Mouse (Mus musculus) heart, postnatal 14 days (tissue): Measurements from ENCODE around the gene Gigyf2. TPM values are rescaled to one million over a fixed set of nuclear protein-coding genes. Genes with fewer than 3 reads are reported as not detected.

ENCODE experiments used
- total RNA-seq, 2 experiments: library from RNA; stranded (reverse); gene quantifications; 2 replicates each; pipeline ENCODE4 v1.2.3; 2021

Gene Gigyf2
- total RNA-seq, 2 experiments from 2014 or later = 48.0 to 49.4 TPM

Other genes starting within 250 kb of the Gigyf2 start
- not detected for gene Alppl2, start 237.1 kb upstream of the Gigyf2 start, total RNA-seq
- gene Alpi, start 225.4 kb upstream of the Gigyf2 start, total RNA-seq = not detected
- gene Akp3, start 202.0 kb upstream of the Gigyf2 start, total RNA-seq = not detected
- not detected for gene Ecel1, start 170.5 kb upstream of the Gigyf2 start, total RNA-seq
- not detected for gene Prss56, start 143.7 kb upstream of the Gigyf2 start, total RNA-seq
- not detected for gene Chrnd, start 136.4 kb upstream of the Gigyf2 start, total RNA-seq
- gene Chrng, start 122.3 kb upstream of the Gigyf2 start, total RNA-seq = not detected
- 10 to 100 TPM; 53.8 to 57.2 TPM for gene Eif4e2, start 113.1 kb upstream of the Gigyf2 start, total RNA-seq
- gene Efhd1, start 62.6 kb upstream of the Gigyf2 start, total RNA-seq = 1 to 10 TPM; 4.2 to 4.6 TPM
- gene Kcnj13, start 67.7 kb downstream of the Gigyf2 start, total RNA-seq = not detected
- not detected for gene Snorc, start 143.3 kb downstream of the Gigyf2 start, total RNA-seq
- not detected for gene Neu2, start 182.9 kb downstream of the Gigyf2 start, total RNA-seq
- gene Ngef, start 246.9 kb downstream of the Gigyf2 start, total RNA-seq = under 1 TPM; 0.49 to 0.57 TPM